Mouse (Mus musculus) ES-E14 (cell line): ENCODE measurements around the gene Gpr135. TPM values are rescaled to one million over a fixed set of nuclear protein-coding genes. Genes with fewer than 3 reads are reported as not detected.

Experiments
- DNase-seq: peaks from one replicate; pipeline ENCODE4 v3.0.0-alpha.2; 2013; ENCODE audit warnings: low read depth, low spot score
- H3K27ac ChIP-seq: 2 replicates; pipeline ENCODE4 v1.5.1; 2012; ENCODE audit warnings: low read depth, mild to moderate bottlenecking, low read length, moderate library complexity, mixed read lengths; ENCODE audit not compliant: poor library complexity, insufficient read depth, severe bottlenecking
- H3K36me3 ChIP-seq: 2 replicates; pipeline ENCODE4 v1.6.1; 2012; ENCODE audit warnings: mild to moderate bottlenecking, low read length, moderate library complexity, mixed read lengths; ENCODE audit not compliant: control insufficient read depth, poor library complexity, insufficient read depth, severe bottlenecking
- H3K4me1 ChIP-seq, 2 experiments: fragments of 150-350 bp in 1 of 2; sonication (generic) in 1 of 2; 2 replicates each; pipeline ENCODE4 v1.6.1; 2012; ENCODE audit warnings: low read length in 2 of 2, mild to moderate bottlenecking in 1 of 2, mixed read lengths in 1 of 2; ENCODE audit not compliant: control insufficient read depth in 2 of 2, insufficient read depth in 2 of 2, poor library complexity in 1 of 2
- H3K4me3 ChIP-seq, 2 experiments: fragments of 150-350 bp in 1 of 2; sonication (generic) in 1 of 2; 2 replicates each; pipeline ENCODE4 v1.5.1; 2012; ENCODE audit warnings: low read length in 2 of 2, low read depth in 1 of 2, mild to moderate bottlenecking in 1 of 2, mixed read lengths in 1 of 2; ENCODE audit not compliant: insufficient read depth in 1 of 2, poor library complexity in 1 of 2, severe bottlenecking in 1 of 2
- H3K9ac ChIP-seq: 2 replicates; pipeline ENCODE4 v1.6.1; 2012; ENCODE audit warnings: low read depth, mild to moderate bottlenecking, low read length, mixed read lengths; ENCODE audit not compliant: poor library complexity, insufficient read depth, severe bottlenecking
- H3K9me3 ChIP-seq: fragments of 150-350 bp; sonication (generic); 2 replicates; pipeline ENCODE4 v1.6.1; 2012; ENCODE audit warnings: low read depth, mild to moderate bottlenecking, low read length; ENCODE audit not compliant: control insufficient read depth, insufficient read depth
- CHD2 ChIP-seq: IDR thresholded peaks from 2 replicates; pipeline ENCODE4 v1.6.1; 2014; ENCODE audit warnings: mild to moderate bottlenecking, low read depth, low read length, inconsistent platforms
- HCFC1 ChIP-seq: IDR thresholded peaks from 2 replicates; pipeline ENCODE4 v1.6.1; 2012; ENCODE audit warnings: low read length, inconsistent platforms, borderline replicate concordance; ENCODE audit not compliant: insufficient read depth
- MAFK ChIP-seq: IDR thresholded peaks from 2 replicates; pipeline ENCODE4 v1.6.1; 2014; ENCODE audit warnings: mild to moderate bottlenecking, low read depth, low read length, inconsistent platforms; ENCODE audit not compliant: insufficient read depth
- ZC3H11A ChIP-seq: IDR thresholded peaks from 2 replicates; pipeline ENCODE4 v1.6.1; 2012; ENCODE audit warnings: low read depth, mild to moderate bottlenecking, inconsistent platforms, low read length, borderline replicate concordance
- ZNF384 ChIP-seq: IDR thresholded peaks from 2 replicates; pipeline ENCODE4 v1.6.1; 2012; ENCODE audit warnings: low read depth, low read length, inconsistent platforms
- in situ Hi-C, 2 experiments: fragments of 600-800 bp; cut with MboI; formaldehyde crosslinking; loops; one replicate each; pipeline ENCODE4 v1.15.1; 2025; ENCODE audit warnings: low sequenced_read_pairs in 2 of 2, inconsistent platforms in 1 of 2; ENCODE audit not compliant: unreplicated experiment in 2 of 2
- total RNA-seq: library from RNA; depleted of rRNA; stranded (reverse); fragments of 300-350 nt; gene quantifications from 2 replicates; pipeline ENCODE4 v1.2.3, GENCODE M21; 2012; rRNA removed

Gpr135 gene
- 2.7 and 4.2 TPM in 2 replicates for total RNA-seq

DNA sequence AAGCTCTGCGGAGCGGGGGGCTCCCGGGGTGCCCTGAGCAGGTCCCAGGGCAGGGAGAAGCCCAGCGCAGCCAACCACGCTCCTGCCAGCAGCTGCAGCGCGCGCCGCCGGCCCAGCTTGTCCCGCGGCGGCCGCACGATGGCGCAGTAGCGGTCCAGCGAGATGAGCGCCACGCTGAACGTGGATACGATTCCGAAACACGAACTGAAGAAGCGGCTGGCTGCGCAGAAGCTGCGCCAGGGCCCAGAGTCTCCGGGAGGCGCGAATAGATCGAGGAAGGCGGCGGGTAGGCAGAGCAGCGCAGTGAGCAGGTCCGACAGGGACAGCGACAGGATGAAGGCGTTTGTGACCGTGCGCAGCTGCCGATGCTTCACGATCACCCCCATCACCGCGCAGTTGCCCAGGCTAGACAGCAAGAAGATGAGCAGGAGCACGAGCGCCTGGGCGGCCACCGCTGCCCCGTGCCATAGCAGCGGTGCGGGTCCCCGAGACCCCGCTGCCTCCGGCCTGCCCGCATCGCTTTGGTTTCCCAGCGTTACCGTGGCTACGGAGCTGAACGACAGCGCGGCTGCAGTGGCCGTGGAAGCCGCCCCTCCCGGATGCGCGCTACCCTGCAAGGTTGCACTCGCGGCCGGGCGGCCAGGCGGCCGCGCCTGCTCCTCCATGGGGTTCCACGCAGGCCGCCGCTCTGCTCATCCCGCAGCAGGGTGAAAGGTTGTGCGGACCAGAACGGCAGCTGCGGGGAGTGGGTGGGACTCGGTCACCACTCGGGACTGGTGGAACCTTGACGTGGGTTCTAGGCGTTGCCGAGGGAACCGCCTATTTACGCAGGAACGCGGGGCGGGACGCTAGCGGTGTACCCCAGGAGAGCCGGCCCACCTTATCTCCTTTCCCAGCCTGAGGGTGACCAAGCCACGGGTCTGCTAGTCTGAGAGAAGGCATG is at the start of gene Gpr135:
Gpr135 (minus strand) TSS at position 799 of the 943 bp plus-strand sequence.
- Histone ChIP-seq H3K27ac (no peak within 1 kb of the TSS), H3K9me3 (no peaks in the 10 kb centered on the region), H3K4me3 (peak within 1 kb of the TSS; percentile 77 to 78), H3K4me1 (no peaks in the 10 kb centered on the region), H3K36me3 (no peaks in the 10 kb centered on the region), H3K9ac (peak within 1 kb of the TSS; percentile 71)
- TF ChIP-seq HCFC1 (0 out of 2 replicates have a peak, but pooled peaks have one; percentile 45), ZNF384 (no peak)
- peak; percentile 71 for DNase-seq
- in situ Hi-C loops: no loop called here

DNA sequence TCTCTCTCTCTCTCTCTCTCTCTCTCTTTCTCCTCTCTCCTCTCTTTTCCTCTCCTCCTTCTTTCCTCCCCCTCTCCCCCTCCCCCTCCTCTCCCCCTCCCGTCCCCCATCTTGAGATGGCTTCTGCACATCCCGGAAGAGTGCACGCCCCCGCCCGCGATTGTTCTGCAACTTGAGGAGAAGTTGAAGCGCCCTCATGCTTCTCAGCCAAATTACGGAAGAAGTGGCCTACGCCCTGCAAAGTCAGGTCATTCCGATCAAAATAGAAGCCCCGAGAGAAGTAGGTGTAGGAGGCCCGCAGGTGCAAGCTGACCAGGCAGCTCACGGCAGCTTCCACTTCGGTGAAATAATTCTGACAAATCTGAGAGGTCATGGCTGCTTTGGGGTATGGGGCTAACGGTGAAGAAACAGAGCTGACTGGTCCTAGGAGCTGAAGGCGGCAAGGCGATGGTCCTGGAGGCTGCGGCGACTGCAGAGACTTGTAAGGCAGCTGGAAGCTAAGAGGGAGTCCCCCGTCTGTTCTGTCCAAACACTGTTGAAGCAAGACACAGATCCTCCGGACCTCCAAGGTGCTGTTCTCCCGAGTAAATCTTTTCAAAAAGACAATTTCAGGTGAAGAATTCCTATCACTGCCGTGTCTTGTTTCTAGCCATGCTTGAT is 44.9 kb upstream of the Gpr135 start:
- peak; percentile 45 for DNase-seq
- in situ Hi-C loops: loop anchor here in 1 of 2 experiments (25.0 kb wide), 1 partner anchor 321 kb away; the partner anchor contains the start of gene Lrrc9
- no peak for TF ChIP-seq MAFK
- TF ChIP-seq ZC3H11A: no peak
- no peak for TF ChIP-seq CHD2
- no peak for TF ChIP-seq HCFC1
- no peak for TF ChIP-seq ZNF384

DNA sequence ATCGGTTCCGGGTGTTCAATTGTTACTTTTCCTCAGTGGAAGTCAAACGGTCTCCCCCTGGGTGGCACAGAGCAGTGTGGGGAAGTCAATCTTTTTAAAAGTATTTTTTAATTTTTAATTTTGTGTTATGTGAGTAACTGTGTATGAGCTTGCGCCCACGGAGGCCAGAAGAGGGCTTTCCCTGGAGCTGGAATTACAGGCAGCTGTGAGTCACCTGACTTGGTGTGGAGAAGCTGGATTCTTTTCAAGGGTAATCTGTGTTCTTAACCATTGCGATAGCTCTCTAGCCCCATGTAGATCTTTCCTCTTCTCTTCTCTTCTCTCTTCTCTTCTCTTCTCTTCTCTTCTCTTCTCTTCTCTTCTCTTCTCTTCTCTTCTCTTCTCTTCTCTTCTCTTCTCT is 44.2 kb upstream of the Gpr135 start:
- Histone ChIP-seq H3K4me3 (no peak overlapping the region), H3K9me3 (no peaks in the 10 kb centered on the region), H3K4me1 (peaks cover 0 to 5% of the 10 kb centered on the region in 2 experiments; a peak in 2 of 4 replicates), H3K9ac (no peak overlapping the region), H3K27ac (no peak overlapping the region), H3K36me3 (no peaks in the 10 kb centered on the region)
- DNase-seq: no peak
- TF ChIP-seq ZC3H11A (no peak), MAFK (no peak), ZNF384 (no peak), CHD2 (no peak), HCFC1 (no peak)
- in situ Hi-C loops: loop anchor here in 1 of 2 experiments (25.0 kb wide), 1 partner anchor 322 kb away; the partner anchor contains the start of gene Lrrc9

More for the DNA sequence above, 44.9 kb upstream of the Gpr135 start:
- H3K9ac ChIP-seq: peak overlapping the region; percentile 56; the same call in 1 of the 2 replicates
- peak overlapping the region; percentile 45 to 69 for H3K4me3 ChIP-seq
- no peaks in the 10 kb centered on the region for H3K36me3 ChIP-seq
- H3K4me1 ChIP-seq: peaks cover 0 to 5% of the 10 kb centered on the region in 2 experiments; a peak in 2 of 4 replicates
- no peaks in the 10 kb centered on the region for H3K9me3 ChIP-seq
- H3K27ac ChIP-seq: peak overlapping the region; percentile 24; the same call in 1 of the 2 replicates

DNA sequence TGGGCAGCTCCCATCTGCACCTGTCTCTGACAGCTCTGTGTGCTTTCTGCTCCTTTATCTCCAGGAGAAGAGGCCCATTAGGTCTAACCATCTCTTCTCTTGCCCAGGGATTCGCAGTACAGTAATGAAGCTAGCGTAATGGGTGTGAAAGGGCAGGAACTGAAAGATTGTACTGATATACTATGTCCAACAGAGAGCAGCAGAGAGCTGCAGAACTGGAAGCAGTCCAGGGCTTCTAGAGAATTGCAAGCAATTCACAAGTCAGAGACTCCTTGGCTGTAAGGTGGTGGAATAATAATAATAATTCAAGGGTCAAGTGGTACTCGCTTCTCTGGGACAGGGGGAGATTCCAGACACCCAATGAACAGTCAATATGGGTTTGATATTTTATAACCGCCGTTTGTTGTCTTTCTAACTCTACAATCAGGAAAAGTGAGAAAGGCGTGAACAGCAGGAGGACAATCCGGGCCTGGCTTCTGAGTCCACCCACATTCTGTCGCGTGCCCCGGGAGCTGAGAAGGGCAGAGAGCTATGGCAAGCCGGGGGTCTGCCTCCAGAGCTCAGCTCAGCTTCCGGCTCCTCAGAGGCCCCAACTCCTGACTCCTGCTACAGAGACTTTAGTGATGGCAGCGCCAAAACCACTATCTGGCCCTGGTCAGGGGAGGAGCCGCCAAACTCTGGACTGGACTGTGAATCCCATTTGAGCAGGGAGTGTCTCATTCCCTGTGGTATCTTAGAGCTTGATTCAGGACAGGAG is 33.8 kb upstream of the Gpr135 start:
- Histone ChIP-seq H3K4me1 (peaks cover 0 to 2% of the 10 kb centered on the region in 2 experiments; a peak in 1 of 4 replicates), H3K27ac (no peak overlapping the region), H3K4me3 (no peak overlapping the region), H3K9me3 (no peaks in the 10 kb centered on the region), H3K9ac (no peak overlapping the region), H3K36me3 (peaks cover 2% of the 10 kb centered on the region; the same call in 1 of the 2 replicates)
- peak; percentile 68 for DNase-seq
- TF ChIP-seq CHD2 (no peak), ZNF384 (no peak), HCFC1 (no peak), ZC3H11A (peak; percentile 95), MAFK (no peak)
- in situ Hi-C loops: loop anchor here (5.0 to 25.0 kb wide), 3 partner anchors 140 to 333 kb away; partner anchors contain the start of gene Lrrc9 (in 1 of the 2)
